Mouse (Mus musculus): ENCODE data around the gene Lgi1.

- TF ChIP-seq POLR2A (IDR thresholded peaks at IDR 0.05; ENCODE audit: low read depth, low read length): no peak
- no peak for TF ChIP-seq CTCF (conservative IDR thresholded peaks at IDR 0.05; ENCODE audit: insufficient read depth, insufficient read length, low read depth, low read length)
Measured at GRCm38 (mm10) chr19:38343246-38343645, 78.9 kb downstream of the Lgi1 start.
